Mouse (Mus musculus) MEL (cell line): ENCODE data around the gene Rpl29. TPM values are rescaled to one million over a fixed set of nuclear protein-coding genes. Genes with fewer than 3 reads are reported as not detected.

Source experiments
- DNase-seq: peaks from one replicate; pipeline ENCODE4 v3.0.0; 2011; ENCODE audit warnings: low read depth, low spot score
- H3K27ac ChIP-seq: 2 replicates; pipeline ENCODE4 v1.5.1; 2012; ENCODE audit warnings: low read depth, mild to moderate bottlenecking, control low read depth, low read length, moderate library complexity; ENCODE audit not compliant: control insufficient read depth
- H3K27me3 ChIP-seq, 2 experiments: fragments of 150-350 bp in 1 of 2; sonication (generic) in 1 of 2; 2 replicates each; pipeline ENCODE4 v1.6.1; 2012; ENCODE audit warnings: low read length in 2 of 2, mild to moderate bottlenecking in 2 of 2, improper control_type of control experiment in 1 of 2, moderate library complexity in 1 of 2; ENCODE audit not compliant: insufficient read depth in 2 of 2, control insufficient read depth in 1 of 2
- H3K36me3 ChIP-seq, 2 experiments: 2 replicates each; pipeline ENCODE4 v1.6.1; 2012 to 2014; ENCODE audit warnings: low read length in 2 of 2, improper control_type of control experiment in 1 of 2, inconsistent platforms in 1 of 2, mild to moderate bottlenecking in 1 of 2; ENCODE audit not compliant: insufficient read depth in 2 of 2, control insufficient read depth in 1 of 2
- H3K4me1 ChIP-seq, 2 experiments: fragments of 150-350 bp in 1 of 2; sonication (generic) in 1 of 2; 2 replicates each; pipeline ENCODE4 v1.6.1; 2012; ENCODE audit warnings: low read length in 2 of 2, improper control_type of control experiment in 1 of 2, mild to moderate bottlenecking in 1 of 2; ENCODE audit not compliant: insufficient read depth in 2 of 2, control insufficient read depth in 1 of 2
- H3K4me3 ChIP-seq, 2 experiments: fragments of 150-350 bp in 1 of 2; sonication (generic) in 1 of 2; 2 replicates each; pipeline ENCODE4 v1.5.1; 2012; ENCODE audit warnings: low read depth in 2 of 2, low read length in 2 of 2, mild to moderate bottlenecking in 2 of 2, moderate library complexity in 2 of 2, control low read depth in 1 of 2, improper control_type of control experiment in 1 of 2; ENCODE audit not compliant: control insufficient read depth in 1 of 2, insufficient read depth in 1 of 2
- H3K79me2 ChIP-seq: 2 replicates; pipeline ENCODE4 v1.6.1; 2012; ENCODE audit warnings: mild to moderate bottlenecking, low read length, moderate library complexity; ENCODE audit not compliant: control insufficient read depth, poor library complexity, insufficient read depth
- H3K9ac ChIP-seq: 2 replicates; pipeline ENCODE4 v1.6.1; 2012; ENCODE audit warnings: low read depth, mild to moderate bottlenecking, control low read depth, low read length, moderate library complexity; ENCODE audit not compliant: control insufficient read depth, poor library complexity, severe bottlenecking
- H3K9me3 ChIP-seq: fragments of 150-350 bp; sonication (generic); replicated peaks from 2 replicates; pipeline ENCODE4 v1.6.1; 2012; ENCODE audit warnings: mild to moderate bottlenecking, low read length, improper control_type of control experiment, moderate library complexity; ENCODE audit not compliant: insufficient read depth
- CHD1 ChIP-seq: IDR thresholded peaks from 2 replicates; pipeline ENCODE4 v1.6.1; 2012; ENCODE audit warnings: low read depth, mild to moderate bottlenecking, inconsistent platforms, low read length, improper control_type of control experiment
- CHD2 ChIP-seq: IDR thresholded peaks from 2 replicates; pipeline ENCODE4 v1.6.1; 2011; ENCODE audit warnings: low read length, improper control_type of control experiment
- E2F4 ChIP-seq: IDR thresholded peaks from 2 replicates; pipeline ENCODE4 v1.6.1; 2011; ENCODE audit warnings: low read depth, low read length, improper control_type of control experiment, borderline replicate concordance
- EP300 ChIP-seq, 2 experiments: IDR thresholded peaks; 2 replicates each; pipeline ENCODE4 v1.6.1; 2011; ENCODE audit warnings: improper control_type of control experiment in 2 of 2, low read length in 2 of 2, low read depth in 1 of 2, mild to moderate bottlenecking in 1 of 2
- GATA1 ChIP-seq: IDR thresholded peaks from 2 replicates; pipeline ENCODE4 v1.6.1; 2011; ENCODE audit warnings: low read depth, low read length, improper control_type of control experiment
- JUND ChIP-seq: IDR thresholded peaks from 2 replicates; pipeline ENCODE4 v1.6.1; 2011; ENCODE audit warnings: low read depth, mild to moderate bottlenecking, improper control_type of control experiment, low read length
- KAT2A ChIP-seq: conservative IDR thresholded peaks from 2 replicates; pipeline ENCODE4 v1.6.1; 2012; ENCODE audit warnings: low read depth, low read length, improper control_type of control experiment, inconsistent platforms
- MEF2A ChIP-seq: IDR thresholded peaks from 2 replicates; pipeline ENCODE4 v1.6.1; 2014; ENCODE audit warnings: low read depth, mild to moderate bottlenecking, inconsistent platforms, low read length, improper control_type of control experiment; ENCODE audit not compliant: poor library complexity, insufficient replicate concordance, severe bottlenecking; ENCODE audit errors: extremely low read depth
- MXI1 ChIP-seq: IDR thresholded peaks from 2 replicates; pipeline ENCODE4 v1.6.1; 2011; ENCODE audit warnings: mild to moderate bottlenecking, low read depth, low read length, improper control_type of control experiment
- MYB ChIP-seq: IDR thresholded peaks from 2 replicates; pipeline ENCODE4 v1.6.1; 2011; ENCODE audit warnings: mild to moderate bottlenecking, low read depth, low read length, improper control_type of control experiment
- MYC ChIP-seq: IDR thresholded peaks from 2 replicates; pipeline ENCODE4 v1.6.1; 2011; ENCODE audit warnings: low read depth, mild to moderate bottlenecking, low read length, improper control_type of control experiment, moderate library complexity
- NRF1 ChIP-seq: IDR thresholded peaks from 2 replicates; pipeline ENCODE4 v1.6.1; 2014; ENCODE audit warnings: low read depth, mild to moderate bottlenecking, inconsistent platforms, low read length, improper control_type of control experiment, moderate library complexity; ENCODE audit not compliant: poor library complexity, insufficient read depth, severe bottlenecking
- POLR2A ChIP-seq, 2 experiments: IDR thresholded peaks; 2 replicates each; pipeline ENCODE4 v1.6.1; 2011 to 2012; ENCODE audit warnings: low read length in 2 of 2, mild to moderate bottlenecking in 2 of 2, control low read depth in 1 of 2, improper control_type of control experiment in 1 of 2, low read depth in 1 of 2, moderate library complexity in 1 of 2; ENCODE audit not compliant: control insufficient read depth in 1 of 2, insufficient read depth in 1 of 2, poor library complexity in 1 of 2
- RAD21 ChIP-seq: IDR thresholded peaks from 2 replicates; pipeline ENCODE4 v1.6.1; 2011; ENCODE audit warnings: mild to moderate bottlenecking, low read depth, low read length, improper control_type of control experiment
- SIN3A ChIP-seq: IDR thresholded peaks from 2 replicates; pipeline ENCODE4 v1.6.1; 2012; ENCODE audit warnings: low read length, improper control_type of control experiment, inconsistent platforms
- SMC3 ChIP-seq: IDR thresholded peaks from 2 replicates; pipeline ENCODE4 v1.6.1; 2011; ENCODE audit warnings: low read depth, low read length, improper control_type of control experiment
- TAL1 ChIP-seq: IDR thresholded peaks from 2 replicates; pipeline ENCODE4 v1.6.1; 2012; ENCODE audit warnings: mild to moderate bottlenecking, inconsistent platforms, low read length, moderate library complexity, mixed read lengths
- TBP ChIP-seq: IDR thresholded peaks from 2 replicates; pipeline ENCODE4 v1.8.0; 2011; ENCODE audit warnings: low read depth, low read length, improper control_type of control experiment
- TCF12 ChIP-seq: IDR thresholded peaks from 2 replicates; pipeline ENCODE4 v1.6.1; 2014; ENCODE audit warnings: low read depth, mild to moderate bottlenecking, inconsistent platforms, low read length, improper control_type of control experiment, moderate library complexity
- ZC3H11A ChIP-seq: IDR thresholded peaks from 2 replicates; pipeline ENCODE4 v1.6.1; 2012; ENCODE audit warnings: low read depth, mild to moderate bottlenecking, inconsistent platforms, low read length, improper control_type of control experiment
- ZMIZ1 ChIP-seq: IDR thresholded peaks from 2 replicates; pipeline ENCODE4 v1.6.1; 2012; ENCODE audit warnings: low read depth, mild to moderate bottlenecking, inconsistent platforms, low read length, improper control_type of control experiment, moderate library complexity
- polyA plus RNA-seq, 2 experiments: library from polyadenylated mRNA; stranded (reverse) in 1 of 2; unstranded in 1 of 2; fragments of >175 nt in 1 of 2; fragments of >200 nt in 1 of 2; gene quantifications; 2 replicates each; pipeline versions ENCODE4 v1.2.1 to v1.2.4; 2012; ENCODE audit warnings: low replicate concordance in 2 of 2, low read depth in 1 of 2; ENCODE audit not compliant: insufficient read length in 2 of 2, insufficient read depth in 1 of 2, missing spikeins in 1 of 2
- total RNA-seq: library from RNA; depleted of rRNA; stranded (reverse); fragments of 300-350 nt; gene quantifications from 2 replicates; pipeline ENCODE4 v1.2.3, GENCODE M21; 2012

Gene Rpl29
- total and polyA plus RNA-seq, 3 experiments, result 60.8 to 761 TPM; not detected in 1

GRCm38 (mm10) chr9:106398667-106399311, 30.5 kb upstream of the Rpl29 start:
- H3K9me3 ChIP-seq, result no peaks in the 10 kb centered on the region
- DNase-seq, result peak; percentile 87
- no peaks in the 10 kb centered on the region for H3K79me2 ChIP-seq
- no peaks in the 10 kb centered on the region; a peak in 1 of 4 replicates for H3K27me3 ChIP-seq
- H3K27ac ChIP-seq, result no peak overlapping the region
- H3K9ac ChIP-seq, result no peak overlapping the region
- peaks cover 3 to 15% of the 10 kb centered on the region in 2 experiments; a peak in 3 of 4 replicates for H3K4me1 ChIP-seq
- no peak overlapping the region for H3K4me3 ChIP-seq
- TF ChIP-seq KAT2A, result no peak
- peak; percentile 93 for TF ChIP-seq GATA1
- TF ChIP-seq TAL1, result peak; percentile 74
- no peak for TF ChIP-seq SMC3
- TF ChIP-seq TBP, result 0 out of 2 replicates have a peak, but pooled peaks have one; percentile 21
- TF ChIP-seq SIN3A, result no peak; the same call in 1 of the 2 replicates
- no peak for TF ChIP-seq JUND
- TF ChIP-seq MYB, result no peak
- TF ChIP-seq MEF2A, result no peak
- TF ChIP-seq CHD1, result no peak
- no peak for TF ChIP-seq ZC3H11A
- no peak for TF ChIP-seq NRF1
- TF ChIP-seq E2F4, result no peak
- TF ChIP-seq MXI1, result no peak
- TF ChIP-seq MYC, result peak; percentile 45; the same call in 1 of the 2 replicates
- TF ChIP-seq POLR2A (IDR thresholded peaks at IDR 0.05; ENCODE audit: control insufficient read depth in 1 of 2, insufficient read depth in 1 of 2, low read depth in 1 of 2, low read length in 2 of 2, poor library complexity in 1 of 2), result no peak
- TF ChIP-seq RAD21, result no peak
- no peak for TF ChIP-seq CHD2
- TF ChIP-seq TCF12, result peak; percentile 61; the same call in 1 of the 2 replicates
- no peak for TF ChIP-seq ZMIZ1
- TF ChIP-seq EP300 (IDR thresholded peaks at IDR 0.05; ENCODE audit: low read depth in 1 of 2, low read length in 2 of 2), result peak; percentile 49 to 57; a peak in 3 of 4 replicates
- TF ChIP-seq, all 39 proteins: peak for 6
- peaks cover 0 to 6% of the 10 kb centered on the region in 2 experiments; a peak in 2 of 4 replicates for H3K36me3 ChIP-seq
